Mouse (Mus musculus): Measurements from ENCODE around the gene Psrc1.

Psrc1 gene

GRCm38 (mm10) chr3:108383485-108384354, at the start of gene Psrc1:
Gene Psrc1, plus strand, starts transcription at chr3:108383839.
- DNase-seq (ENCODE audit: low spot score in 2 of 2): peak; percentile 80 to 88

- no peak for DNase-seq (ENCODE audit: low spot score in 2 of 2)
Observed at GRCm38 (mm10) chr3:108336878-108337277, 46.8 kb upstream of the Psrc1 start.

- DNase-seq (ENCODE audit: low spot score in 2 of 2): no peak
Observed at GRCm38 (mm10) chr3:108341040-108341439, 42.6 kb upstream of the Psrc1 start.

- no peak for DNase-seq (ENCODE audit: low spot score in 2 of 2)
Observed at GRCm38 (mm10) chr3:108342185-108342584, 41.5 kb upstream of the Psrc1 start.

GRCm38 (mm10) chr3:108345855-108346254, 37.8 kb upstream of the Psrc1 start:
- DNase-seq (ENCODE audit: low spot score in 2 of 2): no peak

GRCm38 (mm10) chr3:108348376-108348775, 35.3 kb upstream of the Psrc1 start:
- no peak for DNase-seq (ENCODE audit: low spot score in 2 of 2)

- no peak for DNase-seq (ENCODE audit: low spot score in 2 of 2)
Observed at GRCm38 (mm10) chr3:108355245-108355644, 28.4 kb upstream of the Psrc1 start.

- DNase-seq (ENCODE audit: low spot score in 2 of 2): no peak
Observed at GRCm38 (mm10) chr3:108357051-108357450, 26.6 kb upstream of the Psrc1 start.

- DNase-seq (ENCODE audit: low spot score in 2 of 2): no peak
Observed at GRCm38 (mm10) chr3:108358445-108358844, 25.2 kb upstream of the Psrc1 start.

- DNase-seq (ENCODE audit: low spot score in 2 of 2): no peak
Observed at GRCm38 (mm10) chr3:108360894-108361293, 22.7 kb upstream of the Psrc1 start.

GRCm38 (mm10) chr3:108363626-108364025, 20.0 kb upstream of the Psrc1 start:
- no peak for DNase-seq (ENCODE audit: low spot score in 2 of 2)

- no peak for DNase-seq (ENCODE audit: low spot score in 2 of 2)
Observed at GRCm38 (mm10) chr3:108364270-108364995, 19.2 kb upstream of the Psrc1 start, which contains the start of gene Mybphl. Gene Mybphl, plus strand, starts transcription at chr3:108364911.

GRCm38 (mm10) chr3:108367173-108367572, 16.5 kb upstream of the Psrc1 start:
- DNase-seq (ENCODE audit: low spot score in 2 of 2): no peak

GRCm38 (mm10) chr3:108367828-108368227, 15.8 kb upstream of the Psrc1 start:
- DNase-seq (ENCODE audit: low spot score in 2 of 2): no peak

GRCm38 (mm10) chr3:108368721-108369120, 14.9 kb upstream of the Psrc1 start:
- no peak for DNase-seq (ENCODE audit: low spot score in 2 of 2)

GRCm38 (mm10) chr3:108372274-108372673, 11.4 kb upstream of the Psrc1 start:
- DNase-seq (ENCODE audit: low spot score in 2 of 2): no peak

GRCm38 (mm10) chr3:108372691-108373090, 10.9 kb upstream of the Psrc1 start:
- DNase-seq (ENCODE audit: low spot score in 2 of 2): no peak

GRCm38 (mm10) chr3:108378875-108379663, 4.6 kb upstream of the Psrc1 start:
- no peak for DNase-seq (ENCODE audit: low spot score in 2 of 2)

GRCm38 (mm10) chr3:108380695-108381094, 2.9 kb upstream of the Psrc1 start:
- DNase-seq (ENCODE audit: low spot score in 2 of 2): no peak

GRCm38 (mm10) chr3:108381945-108382875, 1.4 kb upstream of the Psrc1 start:
- no peak for DNase-seq (ENCODE audit: low spot score in 2 of 2)

- no peak for DNase-seq (ENCODE audit: low spot score in 2 of 2)
Observed at GRCm38 (mm10) chr3:108384425-108384824, 786 bp downstream of the Psrc1 start.
